Mouse (Mus musculus) heart, postnatal 4 days (tissue): ENCODE measurements around the gene Nr2f1. TPM values are rescaled to one million over a fixed set of nuclear protein-coding genes. Genes with fewer than 3 reads are reported as not detected.

ENCODE experiments used
- DNase-seq: peaks from one replicate; pipeline ENCODE4 v3.0.0; 2021
- total RNA-seq, 2 experiments: library from RNA; stranded (reverse); gene quantifications; 2 replicates each; pipeline ENCODE4 v1.2.3; 2021

The Nr2f1 gene
- total RNA-seq, 2 experiments from 2014 or later = 4.6 to 4.8 TPM

GRCm38 (mm10) chr13:78198871-78199641 is 501 bp downstream of the Nr2f1 start:
- DNase-seq = peak; percentile 61

- peak; percentile 34 for DNase-seq
These were observed 1.1 kb downstream of the Nr2f1 start for GRCm38 (mm10) chr13:78198391-78198870.

GRCm38 (mm10) chr13:78197819-78198390 is 1.7 kb downstream of the Nr2f1 start:
- DNase-seq = peak; percentile 17

- DNase-seq = no peak
These were observed 2.2 kb downstream of the Nr2f1 start for GRCm38 (mm10) chr13:78197286-78197818.

GRCm38 (mm10) chr13:78196236-78196796 is 3.2 kb downstream of the Nr2f1 start:
- DNase-seq = no peak

- no peak for DNase-seq
These were observed 3.9 kb downstream of the Nr2f1 start for GRCm38 (mm10) chr13:78195601-78196115.

GRCm38 (mm10) chr13:78194850-78195600 is 4.5 kb downstream of the Nr2f1 start:
- DNase-seq = no peak

GRCm38 (mm10) chr13:78194135-78194849 is 5.3 kb downstream of the Nr2f1 start:
- no peak for DNase-seq

GRCm38 (mm10) chr13:78193211-78193610 is 6.3 kb downstream of the Nr2f1 start:
- DNase-seq = no peak

GRCm38 (mm10) chr13:78189586-78189985 is 10.0 kb downstream of the Nr2f1 start:
- DNase-seq = no peak

- DNase-seq = no peak
These were observed 11.7 kb downstream of the Nr2f1 start for GRCm38 (mm10) chr13:78187833-78188232.

- DNase-seq = peak; percentile 60
These were observed 13.1 kb downstream of the Nr2f1 start for GRCm38 (mm10) chr13:78186340-78186946.

- no peak for DNase-seq
These were observed 14.6 kb downstream of the Nr2f1 start for GRCm38 (mm10) chr13:78184786-78185466.

- no peak for DNase-seq
These were observed 15.6 kb downstream of the Nr2f1 start for GRCm38 (mm10) chr13:78183986-78184385.

GRCm38 (mm10) chr13:78183004-78183403 is 16.6 kb downstream of the Nr2f1 start:
- no peak for DNase-seq

- DNase-seq = no peak
These were observed 17.5 kb downstream of the Nr2f1 start for GRCm38 (mm10) chr13:78181930-78182558.

GRCm38 (mm10) chr13:78181071-78181929 is 18.3 kb downstream of the Nr2f1 start:
- DNase-seq = no peak

GRCm38 (mm10) chr13:78180261-78180660 is 19.3 kb downstream of the Nr2f1 start:
- no peak for DNase-seq
